Mouse (Mus musculus) liver, embryonic 12.5 days (tissue): ENCODE measurements around the gene Robo1. TPM values are rescaled to one million over a fixed set of nuclear protein-coding genes. Genes with fewer than 3 reads are reported as not detected.

Experiments used
- ATAC-seq: fragments of 200-750 bp; cut with Nextera tagmentation; 2 replicates; pipeline ENCODE4 v1.8.0; 2017; ENCODE audit warnings: moderate number of reproducible peaks, mild to moderate bottlenecking, moderate library complexity
- H3K27ac ChIP-seq: fragments of 300-500 bp; sonication (generic); 2 replicates; pipeline ENCODE4 v1.5.1; 2016; ENCODE audit warnings: mild to moderate bottlenecking
- H3K27me3 ChIP-seq: fragments of 300-500 bp; sonication (generic); replicated peaks from 2 replicates; pipeline ENCODE4 v1.6.1; 2016; ENCODE audit warnings: mild to moderate bottlenecking, moderate library complexity
- H3K36me3 ChIP-seq: fragments of 300-500 bp; sonication (generic); 2 replicates; pipeline ENCODE4 v1.6.1; 2016; ENCODE audit warnings: mild to moderate bottlenecking, moderate library complexity
- H3K4me1 ChIP-seq: fragments of 300-500 bp; sonication (generic); 2 replicates; pipeline ENCODE4 v1.6.1; 2016
- H3K4me2 ChIP-seq: fragments of 300-500 bp; sonication (generic); 2 replicates; pipeline ENCODE4 v1.6.1; 2016; ENCODE audit warnings: mild to moderate bottlenecking, moderate library complexity
- H3K4me3 ChIP-seq: fragments of 300-500 bp; sonication (generic); 2 replicates; pipeline ENCODE4 v1.5.1; 2016; ENCODE audit warnings: mild to moderate bottlenecking, moderate library complexity
- H3K9ac ChIP-seq: fragments of 300-500 bp; sonication (generic); 2 replicates; pipeline ENCODE4 v1.6.1; 2016; ENCODE audit warnings: mild to moderate bottlenecking, moderate library complexity
- H3K9me3 ChIP-seq: fragments of 300-500 bp; sonication (generic); replicated peaks from 2 replicates; pipeline ENCODE4 v1.6.1; 2016; ENCODE audit warnings: mild to moderate bottlenecking, moderate library complexity
- WGBS: fragments of 180-500 bp; shearing (Covaris S2); methylation state at CpG from one replicate; pipeline ENCODE4 v1.1.7; 2016; ENCODE audit not compliant: insufficient replicate concordance; 5-methylcytosine and 5-hydroxymethylcytosine counted together
- polyA plus RNA-seq: library from polyadenylated mRNA; unstranded; fragments of >200 nt; fragmentation: Nextera tagmentation; extraction: Ambion mirVana; gene quantifications from 2 replicates; pipeline ENCODE4 v1.2.1, GENCODE M21; 2016

Robo1 gene
- polyA plus RNA-seq, 1 experiment from 2014 or later = 10.5 TPM

DNA sequence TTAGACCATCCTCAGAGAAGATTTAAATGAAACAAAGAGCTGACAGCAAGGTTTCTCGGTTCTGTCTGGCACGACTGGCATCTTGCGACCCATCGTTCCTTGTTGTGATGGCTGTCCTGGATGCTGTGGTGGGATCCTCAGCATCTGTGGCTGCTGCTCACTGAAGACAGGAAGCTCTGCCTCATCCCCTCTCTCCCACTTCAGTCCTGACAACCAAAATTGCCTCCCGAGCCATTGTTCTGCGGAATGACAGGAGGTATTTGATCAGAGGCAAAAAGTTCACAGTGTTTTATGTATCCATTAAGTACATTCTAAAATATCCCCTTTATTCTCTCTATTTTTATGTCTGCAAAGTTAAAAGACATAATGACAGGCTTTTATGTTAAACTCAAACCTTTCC lies 643.9 kb downstream of the Robo1 start:
- ATAC-seq = no peak
- WGBS = 79% methylated on average over 6 of the region's 6 CpGs
- no peaks in the 10 kb centered on the region for H3K9me3 ChIP-seq

DNA sequence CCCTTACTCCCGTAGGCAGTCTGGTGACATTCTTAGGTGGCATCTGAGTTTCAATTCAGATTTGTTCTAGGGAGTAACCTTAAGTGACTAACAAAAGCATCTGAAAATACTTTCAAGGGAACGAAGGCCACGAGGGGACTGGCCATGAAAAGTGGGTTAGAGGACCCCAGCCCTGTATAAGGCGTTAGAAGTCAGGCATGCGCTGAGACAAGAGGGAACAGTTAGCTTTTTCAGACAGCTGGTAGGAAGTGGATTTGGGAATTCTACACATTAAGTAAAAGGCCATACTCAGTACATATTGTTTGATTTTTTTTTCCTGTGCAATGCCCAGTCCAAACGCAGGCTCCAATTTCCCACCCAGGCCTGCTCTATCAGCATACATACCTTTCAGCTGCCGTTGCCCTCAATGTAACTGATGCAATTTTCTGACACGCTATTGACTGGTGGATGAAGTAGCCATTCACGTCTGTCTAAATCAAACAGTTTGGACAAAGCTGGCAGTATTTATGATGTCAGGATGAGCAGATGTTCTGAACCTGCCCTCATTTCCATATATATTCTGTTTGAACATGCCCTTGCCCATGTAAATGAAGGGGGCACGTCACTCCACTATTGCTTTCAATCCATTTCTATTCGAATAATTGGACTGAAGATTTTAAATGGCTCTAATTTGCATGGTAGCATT lies 651.1 kb downstream of the Robo1 start:
- H3K27ac ChIP-seq = no peak overlapping the region
- no peaks in the 10 kb centered on the region for H3K27me3 ChIP-seq
- H3K4me3 ChIP-seq = no peak overlapping the region
- no peak for ATAC-seq
- H3K9me3 ChIP-seq = 0 out of 2 replicates have a peak, but pooled peaks cover 4% of the 10 kb centered on the region
- no peak overlapping the region for H3K9ac ChIP-seq
- H3K36me3 ChIP-seq = peaks cover 7% of the 10 kb centered on the region
- H3K4me1 ChIP-seq = no peaks in the 10 kb centered on the region
- 74% methylated on average over 11 of the region's 11 CpGs for WGBS
- no peak overlapping the region for H3K4me2 ChIP-seq

More for the DNA sequence above, 643.9 kb downstream of the Robo1 start:
- no peaks in the 10 kb centered on the region for H3K27me3 ChIP-seq
- H3K4me1 ChIP-seq = no peaks in the 10 kb centered on the region
- no peak overlapping the region for H3K4me2 ChIP-seq
- no peak overlapping the region for H3K27ac ChIP-seq
- no peak overlapping the region for H3K9ac ChIP-seq
- no peaks in the 10 kb centered on the region for H3K36me3 ChIP-seq
- no peak overlapping the region for H3K4me3 ChIP-seq

DNA sequence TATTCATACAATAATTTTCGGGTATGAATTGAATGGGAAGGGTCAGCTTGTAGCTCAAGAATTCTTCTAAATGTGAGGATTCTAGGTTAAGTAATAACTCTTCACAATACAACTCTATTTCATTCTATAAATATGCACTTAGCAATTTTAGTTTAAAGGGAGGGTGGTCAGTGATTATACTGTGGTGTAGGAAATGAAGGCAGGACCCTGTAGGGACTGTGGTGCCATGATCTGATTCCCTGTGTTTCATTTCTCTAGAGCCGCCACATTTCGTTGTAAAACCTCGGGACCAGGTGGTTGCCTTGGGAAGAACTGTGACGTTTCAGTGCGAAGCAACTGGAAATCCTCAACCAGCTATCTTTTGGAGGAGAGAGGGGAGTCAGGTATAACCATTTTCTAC lies 651.7 kb downstream of the Robo1 start:
- no peak for ATAC-seq
- H3K9ac ChIP-seq = no peak overlapping the region
- peaks cover 7% of the 10 kb centered on the region for H3K36me3 ChIP-seq
- no peak overlapping the region for H3K27ac ChIP-seq
- H3K27me3 ChIP-seq = no peaks in the 10 kb centered on the region
- no peak overlapping the region for H3K4me3 ChIP-seq
- no peak overlapping the region for H3K4me2 ChIP-seq
- 71% methylated on average over 6 of the region's 6 CpGs for WGBS
- H3K9me3 ChIP-seq = 0 out of 2 replicates have a peak, but pooled peaks cover 4% of the 10 kb centered on the region
- H3K4me1 ChIP-seq = no peaks in the 10 kb centered on the region

DNA sequence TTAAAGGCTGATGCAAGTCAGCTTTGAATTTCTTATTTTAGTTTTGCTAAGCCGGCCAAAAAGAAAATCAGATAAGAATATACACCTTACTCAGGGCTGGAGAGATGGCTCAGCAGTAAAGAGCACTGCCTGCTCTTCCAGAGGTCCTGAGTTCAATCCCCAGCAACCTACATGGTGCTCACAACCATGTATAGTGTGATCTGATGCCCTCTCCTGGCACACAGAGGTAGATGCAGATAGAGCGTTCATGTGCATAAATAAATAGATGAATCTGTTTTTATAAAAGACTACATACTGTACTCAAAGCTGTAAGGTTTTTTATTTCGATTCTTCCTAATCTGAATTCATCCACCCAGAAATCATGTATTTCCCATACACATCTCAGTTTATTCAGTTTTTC lies 655.7 kb downstream of the Robo1 start:
- H3K36me3 ChIP-seq = peaks cover 7% of the 10 kb centered on the region
- H3K9ac ChIP-seq = no peak overlapping the region
- no peak for ATAC-seq
- H3K4me3 ChIP-seq = no peak overlapping the region
- H3K27me3 ChIP-seq = no peaks in the 10 kb centered on the region
- no peaks in the 10 kb centered on the region for H3K4me1 ChIP-seq
- 0 out of 2 replicates have a peak, but pooled peaks cover 4% of the 10 kb centered on the region for H3K9me3 ChIP-seq
- H3K27ac ChIP-seq = no peak overlapping the region
- H3K4me2 ChIP-seq = no peak overlapping the region
- WGBS = 74% methylated on average over 3 of the region's 3 CpGs

DNA sequence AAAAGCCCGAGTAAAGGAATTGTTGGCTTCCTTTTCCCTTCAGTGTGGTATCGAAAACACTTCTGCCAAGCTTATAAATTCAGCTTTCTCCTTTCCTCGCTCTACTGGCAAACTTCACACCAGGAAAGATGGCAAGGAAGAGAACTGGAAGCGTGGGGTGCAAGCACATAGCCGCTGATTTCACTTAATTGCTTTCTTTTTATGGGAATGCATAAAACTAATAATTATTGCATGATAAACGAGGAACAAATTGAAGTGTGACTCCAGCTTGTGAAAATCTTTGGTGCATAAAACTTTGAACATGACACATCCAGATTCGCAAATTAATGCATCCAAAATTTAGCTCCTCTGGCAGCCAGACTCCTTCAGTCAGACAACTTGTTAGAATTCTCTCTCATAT lies 659.4 kb downstream of the Robo1 start:
- WGBS = 75% methylated on average over 7 of the region's 7 CpGs
- Histone ChIP-seq H3K27ac (no peak overlapping the region), H3K9me3 (0 out of 2 replicates have a peak, but pooled peaks cover 4% of the 10 kb centered on the region), H3K4me2 (no peak overlapping the region), H3K4me1 (no peaks in the 10 kb centered on the region), H3K27me3 (no peaks in the 10 kb centered on the region), H3K36me3 (peaks cover 16% of the 10 kb centered on the region), H3K9ac (no peak overlapping the region), H3K4me3 (no peak overlapping the region)
- no peak for ATAC-seq

DNA sequence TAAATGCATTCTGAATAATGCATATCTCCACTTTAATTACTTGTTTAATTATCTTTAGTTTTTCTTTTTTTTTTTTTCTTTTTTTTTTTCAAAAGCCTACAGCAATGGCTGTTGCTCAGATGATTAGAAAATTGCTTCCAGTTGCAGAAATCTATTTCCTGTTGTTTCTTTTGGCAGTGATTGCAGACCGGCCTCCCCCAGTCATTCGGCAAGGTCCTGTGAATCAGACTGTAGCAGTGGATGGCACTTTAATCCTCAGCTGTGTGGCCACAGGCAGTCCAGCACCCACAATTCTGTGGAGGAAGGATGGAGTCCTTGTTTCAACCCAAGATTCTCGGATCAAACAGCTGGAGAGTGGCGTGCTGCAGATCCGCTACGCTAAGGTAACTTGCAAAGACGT lies 661.9 kb downstream of the Robo1 start:
- no peak for ATAC-seq
- WGBS = 80% methylated on average over 7 of the region's 7 CpGs
- H3K9me3 ChIP-seq = no peaks in the 10 kb centered on the region

GRCm38 (mm10) chr16:72973685-72974084 lies 665.6 kb downstream of the Robo1 start:
- Histone ChIP-seq H3K4me3 (no peak overlapping the region), H3K27me3 (no peaks in the 10 kb centered on the region), H3K9me3 (no peaks in the 10 kb centered on the region), H3K36me3 (peaks cover 8% of the 10 kb centered on the region; the same call in 1 of the 2 replicates), H3K27ac (no peak overlapping the region), H3K4me2 (no peak overlapping the region), H3K9ac (no peak overlapping the region), H3K4me1 (no peaks in the 10 kb centered on the region)
- 64% methylated on average over 6 of the region's 6 CpGs for whole genome bisulfite sequencing
- ATAC-seq = no peak

More for the DNA sequence above, 661.9 kb downstream of the Robo1 start:
- H3K4me2 ChIP-seq = no peak overlapping the region
- H3K36me3 ChIP-seq = peaks cover 8% of the 10 kb centered on the region; the same call in 1 of the 2 replicates
- H3K4me3 ChIP-seq = no peak overlapping the region
- no peak overlapping the region for H3K9ac ChIP-seq
- no peak overlapping the region for H3K27ac ChIP-seq
- no peaks in the 10 kb centered on the region for H3K27me3 ChIP-seq
- H3K4me1 ChIP-seq = no peaks in the 10 kb centered on the region

GRCm38 (mm10) chr16:72974681-72975080 lies 666.6 kb downstream of the Robo1 start:
- ATAC-seq = no peak
- Histone ChIP-seq H3K27me3 (no peaks in the 10 kb centered on the region), H3K9ac (no peak overlapping the region), H3K36me3 (peaks cover 6% of the 10 kb centered on the region; the same call in 1 of the 2 replicates), H3K4me1 (no peaks in the 10 kb centered on the region), H3K4me3 (no peak overlapping the region), H3K27ac (no peak overlapping the region), H3K4me2 (no peak overlapping the region), H3K9me3 (no peaks in the 10 kb centered on the region)
- WGBS = 75% methylated on average over 4 of the region's 4 CpGs

GRCm38 (mm10) chr16:72976849-72977576 lies 668.9 kb downstream of the Robo1 start:
- H3K4me1 ChIP-seq = no peaks in the 10 kb centered on the region
- ATAC-seq = no peak
- WGBS = 74% methylated on average over 19 of the region's 19 CpGs
- H3K36me3 ChIP-seq = no peaks in the 10 kb centered on the region; the same call in 1 of the 2 replicates
- H3K27me3 ChIP-seq = no peaks in the 10 kb centered on the region
- H3K9me3 ChIP-seq = no peaks in the 10 kb centered on the region
- H3K4me3 ChIP-seq = no peak overlapping the region
- no peak overlapping the region for H3K4me2 ChIP-seq
- H3K9ac ChIP-seq = no peak overlapping the region
- H3K27ac ChIP-seq = no peak overlapping the region

- no peak for ATAC-seq
- no peak overlapping the region for H3K27ac ChIP-seq
- H3K4me3 ChIP-seq = no peak overlapping the region
- no peaks in the 10 kb centered on the region for H3K9me3 ChIP-seq
- H3K27me3 ChIP-seq = no peaks in the 10 kb centered on the region
- H3K9ac ChIP-seq = no peak overlapping the region
- 23% methylated on average over 8 of the region's 8 CpGs for WGBS
- no peak overlapping the region for H3K4me2 ChIP-seq
- no peaks in the 10 kb centered on the region for H3K36me3 ChIP-seq
- H3K4me1 ChIP-seq = no peaks in the 10 kb centered on the region
Measured at GRCm38 (mm10) chr16:72979407-72980219, 671.5 kb downstream of the Robo1 start.

GRCm38 (mm10) chr16:72990376-72991167 lies 682.5 kb downstream of the Robo1 start:
- no peak overlapping the region for H3K4me2 ChIP-seq
- no peaks in the 10 kb centered on the region for H3K4me1 ChIP-seq
- H3K27ac ChIP-seq = no peak overlapping the region
- H3K4me3 ChIP-seq = no peak overlapping the region
- H3K9me3 ChIP-seq = no peaks in the 10 kb centered on the region
- no peaks in the 10 kb centered on the region for H3K36me3 ChIP-seq
- H3K9ac ChIP-seq = no peak overlapping the region
- 78% methylated on average over 21 of the region's 21 CpGs for WGBS
- ATAC-seq = no peak
- no peaks in the 10 kb centered on the region for H3K27me3 ChIP-seq
